Mouse (Mus musculus): ENCODE measurements at regions not wholly inside any gene's neighbourhood (a gene's known extent, or its start where the extent isn't known, plus 50 kb on each side); places are given as distances from the start of the nearest gene placed in this dataset.
A peak's percentile ranks its signal among the peaks of the same experiment; 100 is the strongest.

GRCm38 (mm10) chr17:63575316-63576007 is 75.6 kb upstream of the Fbxl17 start:
- DNase-seq, result peak; percentile 17

- DNase-seq, result no peak
Measured at GRCm38 (mm10) chr17:63582870-63583269, 83.1 kb upstream of the Fbxl17 start.

GRCm38 (mm10) chr17:63607021-63607751 is 107.4 kb upstream of the Fbxl17 start:
- no peak for DNase-seq

DNA sequence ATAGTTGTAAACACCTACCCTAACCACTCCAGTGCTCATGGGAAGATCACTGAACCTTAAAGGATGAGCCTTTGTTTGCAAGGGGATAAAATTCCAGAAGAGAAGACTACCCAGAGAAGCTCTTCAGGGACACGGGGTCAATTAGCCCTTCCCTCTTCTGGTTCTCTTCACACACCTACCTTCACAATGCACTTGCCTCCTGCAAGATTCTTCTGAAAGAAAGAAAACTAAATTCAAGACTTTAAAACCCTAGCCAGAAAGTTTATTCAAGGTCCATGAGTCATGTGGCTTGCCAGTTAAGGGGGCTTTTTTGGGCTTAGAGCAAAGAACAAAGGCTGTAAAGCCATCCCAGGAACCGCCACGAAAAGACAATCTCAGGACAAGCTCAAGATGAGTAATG is 122.9 kb upstream of the Fbxl17 start:
- DNase-seq, result no peak

GRCm38 (mm10) chr17:63637598-63637997 is 137.8 kb upstream of the Fbxl17 start:
- no peak for DNase-seq

- peak; percentile 13 for DNase-seq
Measured at GRCm38 (mm10) chr17:63644390-63644789, 144.6 kb upstream of the Fbxl17 start.

- DNase-seq, result no peak
Measured at GRCm38 (mm10) chr17:63657687-63658086, 157.9 kb upstream of the Fbxl17 start.

DNA sequence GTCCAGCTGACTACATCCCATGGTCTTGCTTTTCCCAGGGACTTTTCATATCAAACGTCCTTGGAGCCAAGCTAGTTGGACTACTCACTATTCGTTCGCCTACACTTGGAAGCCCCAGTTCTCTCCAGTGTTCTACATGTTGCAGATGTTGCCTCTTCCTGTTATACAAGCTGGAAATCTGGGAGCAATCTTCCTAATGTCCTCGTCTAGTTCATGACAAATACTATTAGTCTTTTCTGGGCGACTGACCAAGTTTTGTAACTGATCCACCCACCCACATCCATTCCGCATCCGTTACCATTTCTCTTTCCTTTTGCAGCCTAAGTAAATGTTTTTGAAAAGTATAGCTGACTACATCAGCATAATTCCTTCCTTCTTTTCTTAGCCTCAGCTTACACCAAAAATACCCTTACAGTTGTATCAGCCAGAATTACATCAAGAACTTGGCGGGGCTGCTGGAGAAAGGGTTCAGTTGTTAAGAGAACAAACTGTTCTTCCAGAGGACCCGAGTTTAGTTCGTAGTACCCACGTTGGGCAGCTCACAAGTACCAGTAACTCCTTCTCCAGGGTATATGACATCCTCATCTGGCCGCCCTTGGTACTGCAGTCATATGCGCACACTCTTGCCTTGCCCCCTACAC is 161.1 kb upstream of the Fbxl17 start:
- DNase-seq, result no peak

GRCm38 (mm10) chr17:63661584-63661983 is 161.8 kb upstream of the Fbxl17 start:
- no peak for DNase-seq

GRCm38 (mm10) chr17:63662251-63662650 is 162.4 kb upstream of the Fbxl17 start:
- DNase-seq, result no peak

GRCm38 (mm10) chr17:63676791-63677190 is 177.0 kb upstream of the Fbxl17 start:
- no peak for DNase-seq

GRCm38 (mm10) chr17:63677996-63678657 is 178.3 kb upstream of the Fbxl17 start:
- no peak for DNase-seq

GRCm38 (mm10) chr17:63680479-63680878 is 180.7 kb upstream of the Fbxl17 start:
- DNase-seq, result no peak

GRCm38 (mm10) chr17:63683345-63683744 is 179.5 kb upstream of the Fer start:
- peak; percentile 15 for DNase-seq

- DNase-seq, result no peak
Measured at GRCm38 (mm10) chr17:63684026-63684425, 178.8 kb upstream of the Fer start.

GRCm38 (mm10) chr17:63685956-63686355 is 176.9 kb upstream of the Fer start:
- no peak for DNase-seq

GRCm38 (mm10) chr17:63686361-63686760 is 176.5 kb upstream of the Fer start:
- DNase-seq, result no peak

DNA sequence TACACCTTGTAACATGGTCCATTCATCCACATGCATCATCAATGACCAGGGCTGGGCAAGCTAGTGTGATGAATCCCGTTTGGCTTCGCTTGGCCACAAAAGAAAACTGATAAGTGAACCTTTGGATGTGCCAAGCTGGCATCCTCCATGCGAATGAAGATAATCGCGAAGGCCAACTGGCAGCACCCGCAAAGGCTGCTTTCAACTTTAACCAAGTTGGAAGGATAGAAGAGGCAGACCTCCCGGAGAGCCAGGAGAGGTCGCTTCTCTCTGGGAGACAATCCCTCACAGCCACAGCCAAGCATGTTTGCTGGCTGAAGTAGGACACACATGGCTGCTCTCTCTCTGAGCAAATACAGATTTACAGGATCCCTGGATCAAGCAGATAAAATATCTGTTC is 173.6 kb upstream of the Fer start:
- peak; percentile 33 for DNase-seq

- no peak for DNase-seq
Measured at GRCm38 (mm10) chr17:63690829-63691689, 171.8 kb upstream of the Fer start.

DNA sequence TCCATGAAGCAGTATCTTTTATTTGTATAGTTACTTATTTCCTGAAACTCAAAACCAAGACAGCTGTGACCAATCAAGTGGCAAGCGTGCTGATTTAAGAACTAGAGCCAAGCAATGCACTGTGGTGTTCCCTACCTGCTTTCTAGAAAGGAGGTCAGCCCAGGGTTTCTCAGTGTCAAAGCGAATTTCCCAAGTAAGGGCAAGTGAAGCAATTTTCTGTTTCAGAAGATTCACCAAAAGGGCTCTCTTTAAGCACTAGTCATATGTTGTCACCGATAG is 171.2 kb upstream of the Fer start:
- DNase-seq, result no peak

GRCm38 (mm10) chr17:63693274-63693673 is 169.6 kb upstream of the Fer start:
- no peak for DNase-seq

- DNase-seq, result no peak
Measured at GRCm38 (mm10) chr17:63699537-63699936, 163.3 kb upstream of the Fer start.

All from adrenal gland, postnatal 25 days (tissue).